Mouse (Mus musculus) limb, embryonic 14.5 days (tissue): ENCODE data around the gene Gramd1b. TPM values are rescaled to one million over a fixed set of nuclear protein-coding genes. Genes with fewer than 3 reads are reported as not detected.

ENCODE experiments used
- ATAC-seq: fragments of 200-750 bp; cut with Nextera tagmentation; 2 replicates; pipeline ENCODE4 v1.8.0; 2017; ENCODE audit warnings: low read depth, moderate number of reproducible peaks, moderate TSS enrichment; ENCODE audit not compliant: low FRiP score
- DNase-seq: peaks from one replicate; pipeline ENCODE4 v3.0.0-alpha.2; 2015; ENCODE audit warnings: low spot score
- H3K27ac ChIP-seq: fragments of 300-500 bp; sonication (generic); replicated peaks from 2 replicates; pipeline ENCODE4 v1.5.1; 2014; ENCODE audit warnings: low read depth, mild to moderate bottlenecking, low read length, moderate library complexity, mixed read lengths
- H3K27me3 ChIP-seq: fragments of 300-500 bp; sonication (generic); 2 replicates; pipeline ENCODE4 v1.6.1; 2014; ENCODE audit warnings: low read length, mixed read lengths; ENCODE audit not compliant: control insufficient read depth, insufficient read depth
- H3K36me3 ChIP-seq: fragments of 300-500 bp; sonication (generic); 2 replicates; pipeline ENCODE4 v1.6.1; 2014; ENCODE audit warnings: mild to moderate bottlenecking, low read length, moderate library complexity, mixed read lengths; ENCODE audit not compliant: control insufficient read depth, insufficient read depth
- H3K4me1 ChIP-seq: fragments of 300-500 bp; sonication (generic); 2 replicates; pipeline ENCODE4 v1.6.1; 2014; ENCODE audit warnings: antibody characterized with exemption, low read length, mixed read lengths; ENCODE audit not compliant: control insufficient read depth, insufficient read depth
- H3K4me2 ChIP-seq: fragments of 300-500 bp; sonication (generic); replicated peaks from 2 replicates; pipeline ENCODE4 v1.6.1; 2014; ENCODE audit warnings: low read depth, mild to moderate bottlenecking, low read length, moderate library complexity; ENCODE audit not compliant: severe bottlenecking
- H3K4me3 ChIP-seq: fragments of 300-500 bp; sonication (generic); replicated peaks from 2 replicates; pipeline ENCODE4 v1.5.1; 2014; ENCODE audit warnings: low read length
- H3K9ac ChIP-seq: fragments of 300-500 bp; sonication (generic); 2 replicates; pipeline ENCODE4 v1.6.1; 2014; ENCODE audit warnings: mild to moderate bottlenecking, low read depth, low read length, moderate library complexity; ENCODE audit not compliant: severe bottlenecking
- H3K9me3 ChIP-seq: fragments of 300-500 bp; sonication (generic); 2 replicates; pipeline ENCODE4 v1.6.1; 2016; ENCODE audit warnings: low read length; ENCODE audit not compliant: control insufficient read depth
- POLR2A ChIP-seq: fragments of 200-500 bp; IDR thresholded peaks from 2 replicates; pipeline ENCODE4 v1.8.0; 2012; ENCODE audit warnings: inconsistent platforms, mild to moderate bottlenecking, moderate library complexity, borderline replicate concordance; ENCODE audit not compliant: insufficient read depth, insufficient read length; ENCODE audit errors: extremely low read depth
- WGBS: fragments of 180-500 bp; shearing (Covaris S2); extraction: QIAGEN DNeasy Blood & Tissue Kit; methylation state at CpG from one replicate; pipeline ENCODE4 v1.1.7; 2014; 5-methylcytosine and 5-hydroxymethylcytosine counted together
- polyA plus RNA-seq, 2 experiments: library from polyadenylated mRNA; depleted of rRNA in 1 of 2; stranded (reverse) in 1 of 2; unstranded in 1 of 2; fragments of >200 nt; fragmentation: Nextera tagmentation in 1 of 2; extraction: Ambion mirVana in 1 of 2; gene quantifications; 2 replicates each; pipeline versions ENCODE4 v1.2.1 to v1.2.3; 2012 to 2014

Gene Gramd1b
- polyA plus RNA-seq, 2 experiments: 3.6 to 11.3 TPM

GRCm38 (mm10) chr9:40339578-40339977 lies 191.6 kb downstream of the Gramd1b start:
- no peaks in the 10 kb centered on the region for H3K36me3 ChIP-seq
- no peak for TF ChIP-seq POLR2A

DNA sequence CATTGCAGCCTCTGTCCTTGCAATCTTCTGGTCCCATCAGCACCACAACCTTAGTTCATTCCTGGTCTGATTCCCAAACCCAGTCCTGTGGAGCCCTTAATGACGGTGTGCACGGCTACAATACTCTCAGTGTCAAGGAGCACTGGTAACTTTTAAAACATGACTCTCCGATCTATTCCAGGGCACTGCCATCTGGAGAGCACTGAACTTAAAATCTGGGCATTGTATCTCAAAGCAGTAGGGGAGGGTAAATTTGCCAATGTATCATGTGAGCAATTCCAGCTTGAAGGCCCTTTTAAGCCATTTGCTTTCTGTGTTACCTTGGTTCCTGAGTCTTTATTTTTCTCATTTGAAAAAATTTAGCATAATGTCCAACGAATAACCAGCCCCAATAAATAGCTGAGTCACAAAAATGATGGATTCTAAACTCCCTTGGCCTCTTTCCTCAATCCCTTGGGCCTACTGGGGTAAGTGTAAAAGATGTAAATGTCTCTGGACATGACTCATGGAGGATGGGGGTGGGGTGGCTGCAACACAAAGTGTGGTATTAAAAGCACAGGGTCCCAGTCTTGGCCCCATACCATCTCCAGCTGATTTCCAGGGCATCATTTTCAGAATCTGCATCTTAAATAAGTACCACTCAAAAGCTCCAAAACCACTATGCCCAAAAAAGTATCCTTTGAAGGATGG lies 193.9 kb downstream of the Gramd1b start:
- H3K4me3 ChIP-seq: no peak overlapping the region
- no peaks in the 10 kb centered on the region for H3K9me3 ChIP-seq
- no peaks in the 10 kb centered on the region for H3K27me3 ChIP-seq
- H3K4me2 ChIP-seq: no peak overlapping the region
- no peak for ATAC-seq
- H3K9ac ChIP-seq: no peak overlapping the region
- no peaks in the 10 kb centered on the region for H3K4me1 ChIP-seq
- no peak for DNase-seq
- 77% methylated on average over 4 of the region's 4 CpGs for WGBS
- H3K36me3 ChIP-seq: no peaks in the 10 kb centered on the region
- no peak overlapping the region for H3K27ac ChIP-seq
- TF ChIP-seq POLR2A: no peak

More at GRCm38 (mm10) chr9:40339578-40339977, 191.6 kb downstream of the Gramd1b start:
- no peak overlapping the region for H3K9ac ChIP-seq
- H3K4me2 ChIP-seq: no peak overlapping the region
- 76% methylated on average over 9 of the region's 9 CpGs for WGBS
- no peak for DNase-seq
- no peaks in the 10 kb centered on the region for H3K9me3 ChIP-seq
- no peaks in the 10 kb centered on the region for H3K4me1 ChIP-seq
- no peak overlapping the region for H3K27ac ChIP-seq
- ATAC-seq: no peak
- no peaks in the 10 kb centered on the region for H3K27me3 ChIP-seq
- no peak overlapping the region for H3K4me3 ChIP-seq

DNA sequence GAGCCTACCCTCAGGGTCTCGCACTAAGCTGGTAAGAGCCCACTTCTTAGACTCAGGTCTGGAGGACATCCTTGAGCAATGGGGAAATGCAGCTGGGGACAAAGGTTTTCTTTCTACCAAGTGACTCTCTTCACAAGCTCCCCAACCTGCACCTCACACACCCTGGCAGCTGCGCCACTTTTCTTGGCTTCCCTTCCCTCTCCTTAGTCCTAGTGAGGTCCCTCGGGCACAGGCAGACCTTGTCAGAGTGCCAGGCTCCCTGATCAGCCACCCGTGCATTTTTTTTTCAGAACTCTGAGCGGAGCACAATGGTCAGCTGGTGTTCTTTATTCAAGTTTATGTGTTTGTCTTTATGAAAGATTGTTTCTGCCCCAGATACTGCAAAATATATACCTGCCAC lies 194.5 kb downstream of the Gramd1b start:
- no peak for TF ChIP-seq POLR2A
- Histone ChIP-seq H3K9me3 (no peaks in the 10 kb centered on the region), H3K4me3 (no peak overlapping the region), H3K4me2 (no peak overlapping the region), H3K27me3 (no peaks in the 10 kb centered on the region), H3K36me3 (no peaks in the 10 kb centered on the region), H3K9ac (no peak overlapping the region), H3K27ac (no peak overlapping the region), H3K4me1 (no peaks in the 10 kb centered on the region)
- DNase-seq: no peak
- WGBS: 61% methylated on average over 5 of the region's 5 CpGs
- ATAC-seq: no peak

DNA sequence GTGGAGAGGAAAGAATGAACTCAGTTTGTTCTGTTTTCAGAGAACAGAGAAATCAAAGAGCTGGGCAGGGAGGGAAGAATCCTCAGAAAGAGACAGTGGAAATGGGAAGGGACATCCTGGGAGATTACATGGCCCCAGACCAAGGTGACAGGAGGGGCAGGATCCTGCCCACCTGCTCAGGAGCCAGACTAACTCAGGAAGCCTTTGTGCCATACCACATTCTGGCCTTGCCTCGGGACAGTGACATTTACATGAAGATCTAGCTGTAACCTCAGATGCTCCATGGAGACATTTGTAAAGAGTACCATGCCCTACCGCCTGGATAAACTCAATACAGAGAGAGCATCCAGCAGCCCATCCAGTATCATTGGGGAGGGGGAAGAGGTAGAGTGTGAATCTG lies 196.6 kb downstream of the Gramd1b start:
- DNase-seq (no peak), ATAC-seq (no peak)
- no peak overlapping the region for H3K9ac ChIP-seq
- no peaks in the 10 kb centered on the region for H3K9me3 ChIP-seq
- no peak overlapping the region for H3K4me2 ChIP-seq
- H3K27me3 ChIP-seq: no peaks in the 10 kb centered on the region
- no peak overlapping the region for H3K4me3 ChIP-seq
- H3K4me1 ChIP-seq: no peaks in the 10 kb centered on the region
- no peaks in the 10 kb centered on the region for H3K36me3 ChIP-seq
- H3K27ac ChIP-seq: no peak overlapping the region
- WGBS: 87% methylated on average over 2 of the region's 2 CpGs
- no peak for TF ChIP-seq POLR2A

DNA sequence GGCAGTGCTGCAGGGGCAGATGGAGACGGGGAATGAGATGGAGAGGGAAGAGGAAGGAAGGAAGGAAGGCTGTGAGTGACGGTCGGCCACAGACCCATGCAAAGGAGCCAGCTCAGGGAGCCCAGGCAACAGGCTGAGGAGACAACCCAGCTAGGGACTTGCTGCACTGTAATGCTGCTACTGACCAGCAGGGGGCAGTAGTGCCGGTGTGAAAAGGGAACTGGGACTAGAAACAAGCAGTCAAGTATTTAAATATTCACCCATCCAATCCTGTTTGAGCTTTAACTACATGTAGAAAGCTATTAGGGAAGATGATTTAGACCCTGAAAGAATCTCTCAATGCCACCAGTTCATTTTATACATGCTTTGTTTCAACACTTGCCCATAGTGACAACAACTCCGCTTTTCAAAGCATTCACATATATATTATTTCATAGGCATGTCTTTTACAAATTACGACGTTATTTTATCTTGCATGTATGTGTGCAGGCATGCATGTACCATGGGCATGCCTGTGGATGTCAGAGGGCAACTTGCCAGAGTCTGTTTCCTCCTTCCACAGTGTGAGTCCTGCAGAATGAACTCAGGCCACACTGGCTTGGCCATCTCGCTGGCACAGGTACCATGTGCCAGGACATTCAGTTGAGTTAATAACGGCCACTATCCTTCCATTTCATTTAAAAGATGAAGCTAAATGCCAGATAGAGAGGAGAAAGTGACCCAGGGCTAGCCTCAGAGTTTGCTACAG lies 197.4 kb downstream of the Gramd1b start:
- Histone ChIP-seq H3K4me1 (no peaks in the 10 kb centered on the region), H3K27ac (no peak overlapping the region), H3K27me3 (no peaks in the 10 kb centered on the region), H3K4me2 (no peak overlapping the region), H3K4me3 (no peak overlapping the region), H3K36me3 (no peaks in the 10 kb centered on the region), H3K9me3 (no peaks in the 10 kb centered on the region), H3K9ac (no peak overlapping the region)
- no peak for ATAC-seq
- 64% methylated on average over 9 of the region's 9 CpGs for WGBS
- DNase-seq: no peak
- no peak for TF ChIP-seq POLR2A
